Comparison of ENCODE assay signal across 8 mouse cellular contexts in genomic region chr1:189972790-189973406, GRCm38 (mm10). TPM values are rescaled to one million over a fixed set of nuclear protein-coding genes. Genes with fewer than 3 reads are reported as not detected.
DNase-seq lines count a peak whose midpoint lies in the region; ATAC-seq lines count a peak whose summit lies in the region.

No protein-coding gene starts in this region.

- ATAC-seq in inflammation-experienced regulatory T-cells, adult 6 months = peak; percentile 85
- peak; percentile 94 for ATAC-seq in megakaryocyte-erythroid progenitor cell, adult 5-6 weeks (replicated peaks; ENCODE audit: low FRiP score, low TSS enrichment, poor library complexity, severe bottlenecking)

- intact Hi-C loops in gastrocnemius, postnatal 14 days (cut with DNase I; ENCODE audit: low total_unique reads) = loop anchor here (5.0 kb wide), 1 partner anchor 41 kb away; no protein-coding TSS in a partner anchor
- intact Hi-C loops in left cerebral cortex, postnatal 10 days (cut with DNase I) = loop anchor here (2.0 to 5.0 kb wide), 2 partner anchors 86 to 271 kb away; no protein-coding TSS in a partner anchor

- DNase-seq in adrenal gland, adult (ENCODE audit: inconsistent age in 2 of 2, low spot score in 1 of 2) = peak; percentile 78 to 92
- DNase-seq in embryo, embryonic 10.5 days (ENCODE audit: low spot score) = peak; percentile 96
- DNase-seq in gastrocnemius, postnatal 14 days = peak; percentile 87
- peak; percentile 78 to 92 for DNase-seq in left cerebral cortex, postnatal 10 days (ENCODE audit: extremely low spot score in 1 of 2, low spot score in 2 of 2)
- DNase-seq in right cerebral cortex, postnatal 25 days = peak; percentile 77
- DNase-seq in urinary bladder, postnatal 36 days (ENCODE audit: low spot score in 2 of 2) = peak; percentile 52 to 78

RNA-seq across cellular contexts. Expression of gene Smyd2, which starts 50.7 kb away (rescaled TPM):
- 100 to 1,000 TPM; 148 to 151 TPM for total RNA-seq in gastrocnemius, postnatal 14 days (2021)
- 10 to 100 TPM in 2 of 3 experiments, 1 to 10 TPM in 1; 4.9 to 14.0 (median 11.7) TPM for polyA plus RNA-seq in inflammation-experienced regulatory T-cells, adult 6 months (2017; shearing (Covaris generic))
- total RNA-seq in left cerebral cortex, postnatal 10 days (2021) = 100 to 1,000 TPM; 127 to 133 TPM
- 101 and 125 TPM in 2 replicates for total RNA-seq in megakaryocyte-erythroid progenitor cell, adult 5-6 weeks (2014; fragmentation: Nextera tagmentation)
- total RNA-seq in megakaryocyte-erythroid progenitor cell, adult 5-6 weeks (2017) = 152 and 155 TPM in 2 replicates

Comparison
In these comparisons a context has a peak if more than half of its experiments do, and no peak if none do; other contexts are left out.
1. Peak in every context shown above with its lines: DNase-seq and ATAC-seq.